34 mouse cellular contexts compared by ENCODE assay signal in genomic region chr10:128201856-128202255, GRCm38 (mm10). TPM values are rescaled to one million over a fixed set of nuclear protein-coding genes. Genes with fewer than 3 reads are reported as not detected.
DNase-seq lines count a peak whose midpoint lies in the region; ATAC-seq and TF ChIP-seq lines count a peak whose summit lies in the region.
"Had no signal": no experiment of that assay in that cellular context is flagged by ENCODE, and none has a peak within 500 bp of the region (broad histone marks: within the 10 kb centered on the region; RNA-seq: fewer than 3 reads in every experiment).

No protein-coding gene starts in this region.

- H3K4me3 ChIP-seq in intestine, embryonic 15.5 days (replicated peaks) = no peak overlapping the region
- H3K4me3 ChIP-seq in intestine, postnatal 0 days (ENCODE audit: low read depth, low read length) = no peak overlapping the region
- H3K4me3 ChIP-seq in liver, embryonic 11.5 days (ENCODE audit: low read depth, low read length) = no peak overlapping the region
- no peak overlapping the region for H3K4me3 ChIP-seq in liver, embryonic 15.5 days (replicated peaks)
- no peak overlapping the region for H3K4me3 ChIP-seq in stomach, embryonic 16.5 days (replicated peaks; ENCODE audit: low read length)
- H3K4me3 ChIP-seq: embryonic facial prominence, embryonic 10.5 days; embryonic facial prominence, embryonic 15.5 days; forebrain, embryonic 12.5 days; heart, embryonic 10.5 days; hindbrain, embryonic 12.5 days; layer of hippocampus, adult 2 months; left cerebral cortex, adult 2 months; limb, embryonic 12.5 days; midbrain, embryonic 13.5 days had no signal

- H3K27ac ChIP-seq in intestine, embryonic 15.5 days = no peak overlapping the region
- H3K27ac ChIP-seq in intestine, postnatal 0 days (ENCODE audit: low read depth, low read length) = no peak overlapping the region
- no peak overlapping the region for H3K27ac ChIP-seq in liver, embryonic 11.5 days (ENCODE audit: low read depth, low read length)
- H3K27ac ChIP-seq in liver, embryonic 15.5 days (replicated peaks) = no peak overlapping the region; the same call in 1 of the 2 replicates
- no peak overlapping the region for H3K27ac ChIP-seq in stomach, embryonic 16.5 days (ENCODE audit: low read length)
- H3K27ac ChIP-seq: embryonic facial prominence, embryonic 10.5 days; embryonic facial prominence, embryonic 15.5 days; forebrain, embryonic 12.5 days; heart, embryonic 10.5 days; hindbrain, embryonic 12.5 days; hindbrain, postnatal 0 days; layer of hippocampus, adult 2 months; left cerebral cortex, adult 2 months; limb, embryonic 12.5 days; midbrain, embryonic 13.5 days had no signal

- no peak overlapping the region for H3K4me2 ChIP-seq in intestine, embryonic 15.5 days (replicated peaks)
- H3K4me2 ChIP-seq in intestine, postnatal 0 days (replicated peaks; ENCODE audit: low read depth) = no peak overlapping the region
- H3K4me2 ChIP-seq in liver, embryonic 11.5 days = no peak overlapping the region
- no peak overlapping the region for H3K4me2 ChIP-seq in liver, embryonic 15.5 days
- no peak overlapping the region for H3K4me2 ChIP-seq in stomach, embryonic 16.5 days (ENCODE audit: low read depth, low read length)
- H3K4me2 ChIP-seq: embryonic facial prominence, embryonic 15.5 days; forebrain, embryonic 12.5 days; hindbrain, embryonic 12.5 days; limb, embryonic 12.5 days; midbrain, embryonic 13.5 days had no signal

- WGBS in intestine, embryonic 15.5 days = 64% methylated on average over 5 of the region's 6 CpGs
- 67% methylated on average over 6 of the region's 6 CpGs for WGBS in intestine, postnatal 0 days
- 56% methylated on average over 6 of the region's 6 CpGs for WGBS in liver, embryonic 11.5 days
- WGBS in liver, embryonic 15.5 days (ENCODE audit: insufficient replicate concordance) = 65% methylated on average over 6 of the region's 6 CpGs
- 60% methylated on average over 5 of the region's 6 CpGs for WGBS in stomach, embryonic 16.5 days

- 0 out of 2 replicates have a peak, but pooled peaks cover 4% of the 10 kb centered on the region for H3K4me1 ChIP-seq in intestine, embryonic 15.5 days (replicated peaks)
- H3K4me1 ChIP-seq in intestine, postnatal 0 days (replicated peaks; ENCODE audit: control insufficient read depth, insufficient read depth, low read length) = no peaks in the 10 kb centered on the region; the same call in 1 of the 2 replicates
- 0 out of 2 replicates have a peak, but pooled peaks cover 4% of the 10 kb centered on the region for H3K4me1 ChIP-seq in liver, embryonic 11.5 days (replicated peaks; ENCODE audit: control insufficient read depth, insufficient read depth, low read length)
- peaks cover 20% of the 10 kb centered on the region for H3K4me1 ChIP-seq in liver, embryonic 15.5 days (replicated peaks)
- no peaks in the 10 kb centered on the region for H3K4me1 ChIP-seq in stomach, embryonic 16.5 days (ENCODE audit: control insufficient read depth, insufficient read depth, low read length)
- H3K4me1 ChIP-seq: forebrain, embryonic 12.5 days; hindbrain, embryonic 12.5 days; limb, embryonic 12.5 days; midbrain, embryonic 13.5 days had no signal

- no peaks in the 10 kb centered on the region for H3K9me3 ChIP-seq in intestine, embryonic 15.5 days
- H3K9me3 ChIP-seq in intestine, postnatal 0 days (ENCODE audit: control insufficient read depth) = no peaks in the 10 kb centered on the region
- H3K9me3 ChIP-seq in liver, embryonic 11.5 days (ENCODE audit: control insufficient read depth, low read length) = no peaks in the 10 kb centered on the region
- H3K9me3 ChIP-seq in liver, embryonic 15.5 days (replicated peaks) = no peaks in the 10 kb centered on the region
- H3K9me3 ChIP-seq in stomach, embryonic 16.5 days (replicated peaks; ENCODE audit: control insufficient read depth, low read length) = no peaks in the 10 kb centered on the region
- H3K9me3 ChIP-seq: embryonic facial prominence, embryonic 10.5 days; embryonic facial prominence, embryonic 15.5 days; forebrain, embryonic 12.5 days; heart, embryonic 10.5 days; hindbrain, embryonic 12.5 days; limb, embryonic 12.5 days; midbrain, embryonic 13.5 days had no signal

- no peak for TF ChIP-seq CTCF in intestine, postnatal 0 days (IDR thresholded peaks at IDR 0.05; ENCODE audit: low read depth)

- ATAC-seq in intestine, embryonic 15.5 days = peak; percentile 30
- ATAC-seq in intestine, postnatal 0 days = no peak
- 0 out of 2 replicates have a peak, but pooled peaks have one; percentile 35 for ATAC-seq in liver, embryonic 11.5 days (replicated peaks; ENCODE audit: low FRiP score)
- peak; percentile 76 for ATAC-seq in liver, embryonic 15.5 days (ENCODE audit: insufficient read depth)
- ATAC-seq in stomach, embryonic 16.5 days (ENCODE audit: insufficient read depth, low FRiP score) = peak; percentile 34; the same call in 1 of the 2 replicates
- ATAC-seq: forebrain, postnatal 0 days; hindbrain, postnatal 0 days; midbrain, embryonic 13.5 days; Patski had no signal

- no peak for DNase-seq in liver, embryonic 11.5 days (ENCODE audit: low spot score)
- no peak for DNase-seq in right cerebral cortex, postnatal 25 days
- DNase-seq in lung, postnatal 36 days = no peak
- no peak for DNase-seq in kidney, adult 11 months
- DNase-seq: cerebellum, adult 2 months; cerebellum, postnatal 25 days; forebrain, postnatal 0 days; gastrocnemius, postnatal 14 days; heart, postnatal 36 days; kidney, adult 18-20 months; kidney, postnatal 36 days; lung, adult 2 months; retina, postnatal 1 day; right cerebral cortex, postnatal 14 days had no signal

- no peak overlapping the region for H3K9ac ChIP-seq in intestine, embryonic 15.5 days
- H3K9ac ChIP-seq in intestine, postnatal 0 days (ENCODE audit: low read depth, low read length) = no peak overlapping the region
- H3K9ac ChIP-seq in liver, embryonic 11.5 days (ENCODE audit: low read depth, low read length) = no peak overlapping the region
- no peak overlapping the region for H3K9ac ChIP-seq in liver, embryonic 15.5 days
- no peak overlapping the region for H3K9ac ChIP-seq in stomach, embryonic 16.5 days (ENCODE audit: low read length)
- H3K9ac ChIP-seq: embryonic facial prominence, embryonic 15.5 days; forebrain, embryonic 12.5 days; forebrain, postnatal 0 days; hindbrain, embryonic 12.5 days; limb, embryonic 12.5 days; midbrain, embryonic 13.5 days had no signal

- no peaks in the 10 kb centered on the region for H3K27me3 ChIP-seq in intestine, embryonic 15.5 days (replicated peaks)
- no peaks in the 10 kb centered on the region for H3K27me3 ChIP-seq in intestine, postnatal 0 days (replicated peaks; ENCODE audit: control insufficient read depth, insufficient read depth, low read length)
- H3K27me3 ChIP-seq in liver, embryonic 11.5 days (replicated peaks; ENCODE audit: control insufficient read depth, insufficient read depth, low read length) = no peaks in the 10 kb centered on the region; the same call in 1 of the 2 replicates
- peaks cover 11% of the 10 kb centered on the region for H3K27me3 ChIP-seq in liver, embryonic 15.5 days
- no peaks in the 10 kb centered on the region for H3K27me3 ChIP-seq in stomach, embryonic 16.5 days (ENCODE audit: control insufficient read depth, insufficient read depth, low read length)
- H3K27me3 ChIP-seq: embryonic facial prominence, embryonic 15.5 days; Patski had no signal

- no peaks in the 10 kb centered on the region for H3K36me3 ChIP-seq in intestine, embryonic 15.5 days
- H3K36me3 ChIP-seq in intestine, postnatal 0 days (ENCODE audit: control insufficient read depth, insufficient read depth) = peaks cover 6% of the 10 kb centered on the region
- no peaks in the 10 kb centered on the region for H3K36me3 ChIP-seq in liver, embryonic 11.5 days (ENCODE audit: control insufficient read depth, insufficient read depth, low read length)
- H3K36me3 ChIP-seq in liver, embryonic 15.5 days (replicated peaks) = 0 out of 2 replicates have a peak, but pooled peaks cover 6% of the 10 kb centered on the region
- no peaks in the 10 kb centered on the region for H3K36me3 ChIP-seq in stomach, embryonic 16.5 days (ENCODE audit: control insufficient read depth, insufficient read depth, low read length)
- H3K36me3 ChIP-seq: embryonic facial prominence, embryonic 15.5 days; midbrain, embryonic 13.5 days had no signal

RNA-seq across cellular contexts. Expression of gene Gls2, which starts 7.6 kb away (rescaled TPM):
- polyA plus RNA-seq in intestine, embryonic 15.5 days (2015; fragmentation: Nextera tagmentation; extraction: Ambion mirVana) = 1.8 and 3.3 TPM in 2 replicates
- polyA plus RNA-seq in intestine, postnatal 0 days (2015; fragmentation: Nextera tagmentation; extraction: Ambion mirVana) = 0.37 and 0.42 TPM in 2 replicates
- 3.1 and 3.4 TPM in 2 replicates for polyA plus RNA-seq in liver, embryonic 11.5 days (2014; fragmentation: Nextera tagmentation; extraction: Ambion mirVana)
- polyA plus RNA-seq in liver, embryonic 15.5 days (2015; fragmentation: Nextera tagmentation; extraction: Ambion mirVana) = 10.1 and 15.5 TPM in 2 replicates
- 3.2 and 3.7 TPM in 2 replicates for polyA plus RNA-seq in stomach, embryonic 16.5 days (2015; fragmentation: Nextera tagmentation; extraction: Ambion mirVana)

RNA-seq across cellular contexts. Expression of gene Spryd4, which starts 9.8 kb away (rescaled TPM):
- 34.8 and 35.9 TPM in 2 replicates for polyA plus RNA-seq in intestine, embryonic 15.5 days (2015; fragmentation: Nextera tagmentation; extraction: Ambion mirVana)
- 22.9 and 23.2 TPM in 2 replicates for polyA plus RNA-seq in intestine, postnatal 0 days (2015; fragmentation: Nextera tagmentation; extraction: Ambion mirVana)
- 32.4 and 37.4 TPM in 2 replicates for polyA plus RNA-seq in liver, embryonic 11.5 days (2014; fragmentation: Nextera tagmentation; extraction: Ambion mirVana)
- 26.2 and 29.0 TPM in 2 replicates for polyA plus RNA-seq in liver, embryonic 15.5 days (2015; fragmentation: Nextera tagmentation; extraction: Ambion mirVana)
- polyA plus RNA-seq in stomach, embryonic 16.5 days (2015; fragmentation: Nextera tagmentation; extraction: Ambion mirVana) = 32.4 and 33.5 TPM in 2 replicates

RNA-seq across cellular contexts. Expression of gene Rbms2, which starts 21.8 kb away (rescaled TPM):
- 24.8 and 27.0 TPM in 2 replicates for polyA plus RNA-seq in intestine, embryonic 15.5 days (2015; fragmentation: Nextera tagmentation; extraction: Ambion mirVana)
- 11.2 and 11.7 TPM in 2 replicates for polyA plus RNA-seq in intestine, postnatal 0 days (2015; fragmentation: Nextera tagmentation; extraction: Ambion mirVana)
- polyA plus RNA-seq in liver, embryonic 11.5 days (2014; fragmentation: Nextera tagmentation; extraction: Ambion mirVana) = 14.6 and 17.0 TPM in 2 replicates
- polyA plus RNA-seq in liver, embryonic 15.5 days (2015; fragmentation: Nextera tagmentation; extraction: Ambion mirVana) = 6.7 and 6.9 TPM in 2 replicates
- polyA plus RNA-seq in stomach, embryonic 16.5 days (2015; fragmentation: Nextera tagmentation; extraction: Ambion mirVana) = 30.3 and 34.2 TPM in 2 replicates

RNA-seq across cellular contexts. Expression of gene Mip, which starts 23.8 kb away (rescaled TPM):
- polyA plus RNA-seq in intestine, embryonic 15.5 days (2015; fragmentation: Nextera tagmentation; extraction: Ambion mirVana) = 0.19 TPM in 1 of 2 replicates, not detected in the other
- not detected in 2 replicates for polyA plus RNA-seq in intestine, postnatal 0 days (2015; fragmentation: Nextera tagmentation; extraction: Ambion mirVana)
- 0.08 TPM in 1 of 2 replicates, not detected in the other for polyA plus RNA-seq in liver, embryonic 11.5 days (2014; fragmentation: Nextera tagmentation; extraction: Ambion mirVana)
- not detected in 2 replicates for polyA plus RNA-seq in liver, embryonic 15.5 days (2015; fragmentation: Nextera tagmentation; extraction: Ambion mirVana)
- not detected in 2 replicates for polyA plus RNA-seq in stomach, embryonic 16.5 days (2015; fragmentation: Nextera tagmentation; extraction: Ambion mirVana)
- polyA plus RNA-seq: cerebellum, adult 2 months; embryonic facial prominence, embryonic 10.5 days; forebrain, postnatal 0 days; heart, embryonic 10.5 days; heart, embryonic 16.5 days; hindbrain, embryonic 12.5 days; hindbrain, postnatal 0 days; kidney, embryonic 16.5 days; lung, adult 2 months; neural tube, embryonic 14.5 days; thymus, postnatal 0 days; urinary bladder, adult 2 months had no signal

RNA-seq across cellular contexts. Expression of gene Timeless, which starts 30.0 kb away (rescaled TPM):
- polyA plus RNA-seq in intestine, embryonic 15.5 days (2015; fragmentation: Nextera tagmentation; extraction: Ambion mirVana) = 40.8 and 41.3 TPM in 2 replicates
- 8.6 and 10.6 TPM in 2 replicates for polyA plus RNA-seq in intestine, postnatal 0 days (2015; fragmentation: Nextera tagmentation; extraction: Ambion mirVana)
- polyA plus RNA-seq in liver, embryonic 11.5 days (2014; fragmentation: Nextera tagmentation; extraction: Ambion mirVana) = 67.5 and 71.2 TPM in 2 replicates
- polyA plus RNA-seq in liver, embryonic 15.5 days (2015; fragmentation: Nextera tagmentation; extraction: Ambion mirVana) = 24.4 and 26.2 TPM in 2 replicates
- polyA plus RNA-seq in stomach, embryonic 16.5 days (2015; fragmentation: Nextera tagmentation; extraction: Ambion mirVana) = 30.4 and 35.0 TPM in 2 replicates
